Mouse (Mus musculus) neutrophil, adult 65 days (primary cell): ENCODE results near the gene Pick1. TPM values are rescaled to one million over a fixed set of nuclear protein-coding genes. Genes with fewer than 3 reads are reported as not detected.

ENCODE experiments used
- total RNA-seq: library from RNA; stranded (reverse); gene quantifications from 2 replicates; pipeline ENCODE4 v1.2.4, GENCODE M21; 2023

The Pick1 gene
- 4.7 and 7.6 TPM in 2 replicates for total RNA-seq

DNA sequence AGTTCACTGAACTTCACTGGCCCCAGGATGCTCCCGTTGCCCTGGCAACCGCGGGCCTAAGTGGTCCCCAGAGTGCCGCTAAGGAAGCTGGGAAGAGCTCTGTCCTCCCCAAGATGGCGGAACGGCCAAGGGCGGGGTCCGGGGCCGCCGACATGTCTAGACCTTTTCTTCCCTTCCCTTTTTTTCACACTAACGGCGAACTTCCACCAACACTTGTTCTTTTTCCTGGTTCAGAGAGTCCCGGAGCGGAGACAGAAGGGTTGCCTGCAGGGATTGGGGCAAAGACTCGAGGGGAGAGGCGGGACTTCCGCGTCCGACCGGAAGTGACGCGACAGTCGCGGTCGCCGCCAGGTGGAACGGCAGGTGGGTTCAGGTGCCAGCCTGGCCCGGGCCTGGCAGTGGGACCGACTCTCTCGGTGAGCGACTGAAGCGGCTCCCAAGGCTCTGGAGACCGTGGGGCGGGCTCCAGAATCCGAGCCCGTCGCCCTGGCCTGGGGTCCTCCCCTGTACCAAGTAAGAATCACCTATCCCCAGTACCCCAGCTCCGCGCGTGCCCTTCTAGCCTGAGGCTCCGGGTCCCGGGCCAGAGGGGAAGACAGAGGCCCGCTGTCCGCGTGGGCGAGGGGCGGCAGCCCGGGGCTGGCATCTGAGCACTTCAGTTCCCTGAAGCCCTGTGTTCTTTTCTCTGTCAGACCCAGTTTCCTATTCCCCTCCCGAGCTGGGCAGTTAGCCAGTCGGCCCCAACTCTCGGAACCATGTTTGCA, at the start of gene Pick1, which contains the start of gene Gm49486:
Gene Pick1, plus strand, starts transcription at position 116 of the 764 bp plus-strand sequence.
Gene Gm49486, plus strand, starts transcription at position 334 of the 764 bp plus-strand sequence.

DNA sequence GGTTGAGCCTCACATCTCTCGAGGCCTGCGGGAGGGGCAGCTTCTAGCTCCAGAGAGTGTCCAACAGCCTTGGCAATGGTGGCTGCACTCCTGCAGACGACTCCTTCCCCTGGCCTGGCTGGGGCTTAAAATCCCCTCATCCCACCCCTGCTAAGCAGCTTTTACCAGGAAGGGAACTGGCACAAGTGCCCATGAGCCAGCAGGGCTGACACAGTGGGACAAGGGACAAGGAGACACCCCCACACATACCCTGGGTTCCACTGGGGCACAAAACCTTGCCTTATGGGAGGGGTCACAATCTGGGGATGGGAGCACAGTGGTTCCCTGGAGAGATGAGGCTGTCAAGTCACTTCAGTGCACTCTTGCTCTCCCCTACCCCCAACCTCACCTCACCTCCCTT, 25.7 kb downstream of the Pick1 start, which contains the start of gene Slc16a8:
Gene Slc16a8, minus strand, starts transcription at position 101 of the 400 bp plus-strand sequence.

GRCm38 (mm10) chr15:79285399-79285798, 56.4 kb downstream of the Pick1 start, which contains the start of gene Baiap2l2:
Baiap2l2 (minus strand) TSS chr15:79285537.

Other genes starting within 250 kb of the Pick1 start
- gene H1f0, start 200.7 kb upstream of the Pick1 start, total RNA-seq, result 16.5 and 23.8 TPM in 2 replicates
- not detected in 2 replicates for gene Galr3, start 187.3 kb upstream of the Pick1 start, total RNA-seq
- 13.0 and 17.1 TPM in 2 replicates for gene Ankrd54, start 166.3 kb upstream of the Pick1 start, total RNA-seq
- gene Eif3l, start 154.0 kb upstream of the Pick1 start, total RNA-seq, result 51.7 and 52.6 TPM in 2 replicates
- gene Micall1, start 120.3 kb upstream of the Pick1 start, total RNA-seq, result 14.2 and 16.5 TPM in 2 replicates
- gene Polr2f, start 88.2 kb upstream of the Pick1 start, total RNA-seq, result 18.8 and 28.4 TPM in 2 replicates
- not detected in 2 replicates for gene 1700088E04Rik, start 87.9 kb upstream of the Pick1 start, total RNA-seq
- gene Sox10, start 63.9 kb upstream of the Pick1 start, total RNA-seq, result not detected in 2 replicates
- gene Gm49486, start 218 bp downstream of the Pick1 start, total RNA-seq, result 0.16 TPM in 1 of 2 replicates, not detected in the other
- not detected in 2 replicates for gene Slc16a8, start 25.6 kb downstream of the Pick1 start, total RNA-seq
- not detected in 2 replicates for gene Baiap2l2, start 56.4 kb downstream of the Pick1 start, total RNA-seq
- gene Pla2g6, start 99.2 kb downstream of the Pick1 start, total RNA-seq, result 3.5 and 7.3 TPM in 2 replicates
- gene Maff, start 117.4 kb downstream of the Pick1 start, total RNA-seq, result 27.5 and 30.8 TPM in 2 replicates
- 84.2 and 87.9 TPM in 2 replicates for gene Tmem184b, start 174.4 kb downstream of the Pick1 start, total RNA-seq
- 139 and 150 TPM in 2 replicates for gene Csnk1e, start 226.4 kb downstream of the Pick1 start, total RNA-seq